Mouse (Mus musculus) small intestine, adult 2 months (tissue): Measurements from ENCODE around the gene Mtcl1.

ENCODE experiments used
- CTCF ChIP-seq: fragments of 200-500 bp; IDR thresholded peaks from 2 replicates; pipeline ENCODE4 v1.5.1; 2012; ENCODE audit warnings: low read depth, mild to moderate bottlenecking, control low read depth, inconsistent platforms, low read length, moderate library complexity, mixed read lengths; ENCODE audit not compliant: insufficient replicate concordance, insufficient read length; ENCODE audit errors: extremely low read depth
- POLR2A ChIP-seq: fragments of 200-500 bp; IDR thresholded peaks from 2 replicates; pipeline ENCODE4 v1.6.1; 2012; ENCODE audit warnings: low read depth, mild to moderate bottlenecking, control low read depth, inconsistent platforms, low read length, moderate library complexity

DNA sequence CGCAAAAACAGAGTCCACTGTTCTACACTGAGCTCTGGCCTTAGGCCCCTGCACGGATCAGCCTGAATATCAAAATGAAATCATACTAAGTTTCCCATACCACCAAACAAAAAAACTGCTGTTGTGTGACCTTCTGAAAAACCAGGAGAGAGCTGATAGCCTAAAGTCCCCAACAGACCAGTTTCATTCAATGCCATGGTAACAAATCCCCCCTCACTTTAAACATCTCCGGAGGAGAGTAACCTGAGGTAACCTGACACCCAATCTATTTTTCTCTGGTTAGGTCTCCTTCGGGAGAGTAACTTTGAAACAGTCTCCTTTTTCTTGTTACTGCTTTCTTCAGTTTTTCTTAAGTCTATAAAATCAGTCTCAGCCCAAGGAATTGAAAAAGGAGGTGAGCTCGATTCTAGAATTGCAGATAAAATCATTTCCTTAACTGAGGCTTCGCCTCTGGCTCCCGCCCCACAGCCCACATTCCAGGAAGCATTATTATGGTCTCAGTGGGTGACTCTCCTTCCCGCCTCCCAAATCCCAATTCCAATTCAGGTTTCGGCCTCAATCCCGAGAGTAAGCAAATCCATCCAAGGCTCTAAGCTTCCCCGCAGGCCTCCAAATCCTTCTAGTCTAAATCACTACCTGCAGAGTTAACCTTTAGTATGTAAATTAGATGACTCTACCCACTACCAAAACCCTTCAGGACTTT is 10.3 kb downstream of the Mtcl1 start:
- no peak for TF ChIP-seq CTCF
- TF ChIP-seq POLR2A = no peak
